Mouse (Mus musculus) spleen, postnatal 4 days (tissue): ENCODE data around the gene Mok.

Source experiments
- DNase-seq, 2 experiments: peaks; one replicate each; pipeline ENCODE4 v3.0.0; 2022; ENCODE audit warnings: low spot score in 2 of 2

Gene Mok

GRCm38 (mm10) chr12:110770479-110771247 is 70.1 kb downstream of the Mok start:
- DNase-seq: no peak

GRCm38 (mm10) chr12:110769660-110770297 is 71.0 kb downstream of the Mok start:
- no peak for DNase-seq

GRCm38 (mm10) chr12:110768562-110768961 is 72.2 kb downstream of the Mok start:
- no peak for DNase-seq

- DNase-seq: no peak
Measured at GRCm38 (mm10) chr12:110764531-110764930, 76.2 kb downstream of the Mok start.

- DNase-seq: no peak
Measured at GRCm38 (mm10) chr12:110762321-110762720, 78.4 kb downstream of the Mok start.

GRCm38 (mm10) chr12:110758932-110759331 is 81.8 kb downstream of the Mok start:
- no peak for DNase-seq
